Mouse (Mus musculus) C2C12 (cell line): Measurements from ENCODE around the gene Zmpste24. TPM values are rescaled to one million over a fixed set of nuclear protein-coding genes. Genes with fewer than 3 reads are reported as not detected.

Experiments
- H3K27me3 ChIP-seq: one replicate; pipeline ENCODE4 v1.6.1; 2011; ENCODE audit not compliant: control insufficient read depth, insufficient read depth, insufficient read length
- H3K36me3 ChIP-seq: one replicate; pipeline ENCODE4 v1.6.1; 2011; ENCODE audit not compliant: control insufficient read depth, insufficient read depth
- H3K4me3 ChIP-seq: one replicate; pipeline ENCODE4 v1.5.1; 2011; ENCODE audit warnings: mild to moderate bottlenecking, control low read depth; ENCODE audit not compliant: poor library complexity, insufficient read depth, severe bottlenecking
- H3K79me2 ChIP-seq: one replicate; pipeline ENCODE4 v1.6.1; 2011; ENCODE audit not compliant: control insufficient read depth, insufficient read depth
- H3K79me3 ChIP-seq: one replicate; pipeline ENCODE4 v1.6.1; 2011; ENCODE audit warnings: low read depth, control low read depth
- H3ac ChIP-seq: one replicate; pipeline ENCODE3; 2011; ENCODE audit warnings: low read depth; ENCODE audit not compliant: control insufficient read depth, insufficient read length
- CEBPB ChIP-seq: IDR thresholded peaks from one replicate; pipeline ENCODE4 v1.6.1; 2011; ENCODE audit warnings: low read depth, mild to moderate bottlenecking, control low read depth, moderate library complexity
- CTCF ChIP-seq: IDR thresholded peaks from one replicate; pipeline ENCODE4 v1.5.1; 2011; ENCODE audit not compliant: control insufficient read depth, insufficient read depth, insufficient read length
- FOSL1 ChIP-seq: IDR thresholded peaks from one replicate; pipeline ENCODE4 v1.8.0; 2011; ENCODE audit warnings: mild to moderate bottlenecking, low read length; ENCODE audit not compliant: poor library complexity, insufficient read depth, severe bottlenecking
- MAX ChIP-seq: IDR thresholded peaks from one replicate; pipeline ENCODE4 v1.6.1; 2011; ENCODE audit warnings: mild to moderate bottlenecking, control low read depth
- MYOD1 ChIP-seq: IDR thresholded peaks from one replicate; pipeline ENCODE4 v1.6.1; 2011; ENCODE audit warnings: low read depth; ENCODE audit not compliant: control insufficient read depth, insufficient read length
- MYOG ChIP-seq: IDR thresholded peaks from one replicate; pipeline ENCODE4 v1.6.1; 2011; ENCODE audit not compliant: control insufficient read depth, insufficient read length; ENCODE audit errors: extremely low read depth
- USF1 ChIP-seq: IDR thresholded peaks from one replicate; pipeline ENCODE4 v1.6.1; 2011; ENCODE audit warnings: low read depth, mild to moderate bottlenecking, control low read depth, moderate library complexity
- long read RNA-seq, 2 experiments: library from polyadenylated mRNA; unstranded; transcript quantifications; one replicate each; pipeline ENCODE4 v2.0.0; 2019 to 2020
- polyA plus RNA-seq: library from polyadenylated mRNA; unstranded; fragments of >200 nt; fragmentation: generic; extraction: Trizol; gene quantifications from one replicate; pipeline ENCODE4 v1.2.1, GENCODE M21; 2012; ENCODE audit warnings: missing spikeins

The Zmpste24 gene
- polyA plus RNA-seq: 24.8 TPM
- long read RNA-seq, experiment 1, transcript Zmpste24-201 (10 exons, 3,429 nt): major isoform, 35 of 42 reads
- long read RNA-seq, experiment 1, partial matches to known transcripts: 1 of 42 reads
- long read RNA-seq, experiment 1, other reads (novel, unspliced or antisense): 6 of 42 reads
- long read RNA-seq, experiment 2, transcript Zmpste24-201 (10 exons, 3,429 nt): major isoform, 387 of 423 reads
- long read RNA-seq, experiment 2, partial matches to known transcripts: 7 of 423 reads
- long read RNA-seq, experiment 2, other reads (novel, unspliced or antisense): 29 of 423 reads

DNA sequence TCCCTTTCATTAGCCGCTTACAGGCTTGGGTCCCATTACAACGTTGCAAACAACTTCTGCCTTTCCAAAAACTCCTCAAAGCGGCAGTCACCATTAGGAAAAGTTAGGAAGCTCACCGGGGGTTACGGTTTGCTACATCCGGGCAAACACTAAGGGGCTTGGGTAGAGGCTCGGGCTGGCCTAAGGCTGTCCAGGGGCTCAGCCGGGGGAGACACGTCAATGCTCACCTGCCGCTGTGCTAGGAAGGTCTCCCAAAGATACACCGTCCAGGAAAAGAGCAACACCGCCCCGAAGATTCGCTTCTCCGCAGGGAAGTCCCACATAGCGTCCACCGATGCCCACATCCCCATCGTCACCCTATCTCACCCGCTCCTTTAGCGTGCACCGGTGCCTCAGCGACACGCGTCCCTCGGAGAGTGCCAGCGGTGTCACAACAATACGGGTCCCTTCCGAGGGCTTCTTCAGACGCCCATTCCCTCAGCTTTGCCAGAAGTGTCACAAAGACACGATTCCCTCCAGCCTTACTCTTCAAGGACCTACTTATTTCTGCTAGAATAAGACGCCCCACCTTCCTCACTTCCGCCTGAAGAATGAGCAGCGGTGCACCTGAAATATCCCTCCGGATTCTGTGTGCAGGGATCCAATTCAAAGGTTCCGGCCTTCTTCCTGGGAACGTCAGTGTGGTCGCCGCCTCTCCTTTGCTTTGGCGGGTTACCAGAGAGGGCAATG, at the start of gene Zmpste24:
Zmpste24 (minus strand) TSS at position 592 of the 729 bp plus-strand sequence.
- TF ChIP-seq MAX (peak; percentile 58), CEBPB (no peak)
- H3K79me3 ChIP-seq: peaks cover 13% of the 10 kb centered on the region

GRCm38 (mm10) chr4:121109126-121109525, 11.1 kb upstream of the Zmpste24 start, which contains the start of gene Tmco2:
TSS of gene Tmco2 (minus strand) at chr4:121109226.
- H3K79me3 ChIP-seq: no peaks in the 10 kb centered on the region
- TF ChIP-seq USF1: no peak
- no peak for TF ChIP-seq MAX
- no peak for TF ChIP-seq CTCF
- no peak for TF ChIP-seq MYOD1
- no peak for TF ChIP-seq CEBPB
- no peak for TF ChIP-seq MYOG
- no peak for TF ChIP-seq FOSL1
- no peak within 1 kb of the TSS for H3K4me3 ChIP-seq
- no peaks in the 10 kb centered on the region for H3K79me2 ChIP-seq
- no peak within 1 kb of the TSS for H3ac ChIP-seq
- H3K36me3 ChIP-seq: no peaks in the 10 kb centered on the region
- H3K27me3 ChIP-seq: peaks cover 3% of the 10 kb centered on the region

More for the DNA sequence above, at the start of gene Zmpste24:
- H3K27me3 ChIP-seq: no peaks in the 10 kb centered on the region
- H3ac ChIP-seq: peak within 1 kb of the TSS; percentile 74
- H3K79me2 ChIP-seq: peaks cover 28% of the 10 kb centered on the region
- peaks cover 27% of the 10 kb centered on the region for H3K36me3 ChIP-seq
- peak within 1 kb of the TSS; percentile 78 for H3K4me3 ChIP-seq

- Histone ChIP-seq H3K4me3 (no peak overlapping the region), H3K79me2 (no peaks in the 10 kb centered on the region), H3ac (no peak overlapping the region), H3K79me3 (no peaks in the 10 kb centered on the region), H3K27me3 (peaks cover 3% of the 10 kb centered on the region), H3K36me3 (no peaks in the 10 kb centered on the region)
- TF ChIP-seq MYOD1 (no peak), CEBPB (no peak), MAX (no peak), FOSL1 (no peak), CTCF (no peak), USF1 (no peak), MYOG (no peak)
These were observed 5.3 kb upstream of the Zmpste24 start for GRCm38 (mm10) chr4:121103304-121103703.

DNA sequence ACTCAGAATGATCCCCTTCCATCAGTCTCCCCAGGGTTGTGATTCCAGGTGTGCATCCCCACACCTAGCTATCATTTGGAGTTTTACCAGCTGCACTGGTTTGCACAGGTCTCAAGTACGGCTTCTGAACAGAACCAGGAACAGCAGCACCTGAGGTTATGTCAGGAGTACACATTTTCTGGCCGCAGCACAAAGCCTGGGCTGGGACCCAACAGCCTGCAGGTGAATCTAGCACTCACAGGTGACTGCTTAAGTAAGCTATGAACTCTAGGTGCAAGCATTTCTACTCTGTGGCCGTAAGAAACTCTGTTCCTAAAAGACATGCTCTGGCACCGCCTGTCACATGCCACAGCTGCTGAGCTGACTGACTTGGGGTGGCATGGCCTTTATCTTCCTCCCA, 7.8 kb downstream of the Zmpste24 start:
- Histone ChIP-seq H3K36me3 (peaks cover 67% of the 10 kb centered on the region), H3K79me2 (peaks cover under 1% of the 10 kb centered on the region), H3K4me3 (no peak overlapping the region), H3K79me3 (peaks cover 2% of the 10 kb centered on the region), H3ac (no peak overlapping the region), H3K27me3 (no peaks in the 10 kb centered on the region)
- no peak for TF ChIP-seq MYOG
- TF ChIP-seq FOSL1: no peak

GRCm38 (mm10) chr4:121088696-121089095, 9.3 kb downstream of the Zmpste24 start:
- TF ChIP-seq USF1 (no peak), CEBPB (no peak), MAX (no peak), FOSL1 (no peak), MYOD1 (no peak), CTCF (no peak), MYOG (no peak)
- H3K36me3 ChIP-seq: peaks cover 65% of the 10 kb centered on the region
- H3K79me2 ChIP-seq: no peaks in the 10 kb centered on the region
- H3K79me3 ChIP-seq: no peaks in the 10 kb centered on the region
- H3ac ChIP-seq: no peak overlapping the region
- no peak overlapping the region for H3K4me3 ChIP-seq
- H3K27me3 ChIP-seq: no peaks in the 10 kb centered on the region

DNA sequence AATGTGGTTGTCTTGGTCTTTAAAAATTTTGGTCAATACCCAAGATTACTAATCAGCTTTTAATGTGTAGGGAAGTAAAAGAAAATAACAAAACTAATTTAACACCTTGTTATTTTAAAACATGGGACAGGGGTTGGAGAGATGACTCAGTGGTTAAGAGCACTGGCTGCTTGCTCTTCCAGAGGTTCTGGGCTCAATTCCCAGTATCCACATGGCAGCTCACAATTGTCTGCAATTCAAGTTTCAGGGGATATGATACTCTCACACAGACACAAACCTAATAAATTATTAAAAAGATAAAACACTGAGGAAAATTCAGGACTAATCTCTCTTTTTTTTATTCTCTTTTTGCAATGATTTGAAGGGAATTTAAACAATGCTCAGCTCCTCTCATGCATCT, 13.5 kb downstream of the Zmpste24 start:
- no peaks in the 10 kb centered on the region for H3K79me2 ChIP-seq
- H3K36me3 ChIP-seq: peaks cover 74% of the 10 kb centered on the region
- no peak overlapping the region for H3ac ChIP-seq
- no peak for TF ChIP-seq MYOG
- TF ChIP-seq FOSL1: no peak
- TF ChIP-seq USF1: no peak
- H3K79me3 ChIP-seq: no peaks in the 10 kb centered on the region
- H3K27me3 ChIP-seq: no peaks in the 10 kb centered on the region
- H3K4me3 ChIP-seq: no peak overlapping the region
